Mouse (Mus musculus) left cerebral cortex, adult 6 months (tissue): ENCODE data around the gene Dst. TPM values are rescaled to one million over a fixed set of nuclear protein-coding genes. Genes with fewer than 3 reads are reported as not detected.

ENCODE experiments used
- long read RNA-seq, 2 experiments: library from polyadenylated mRNA; unstranded; transcript quantifications; one replicate each; pipeline ENCODE4 v2.0.0; 2019 to 2020
- polyA plus RNA-seq: library from polyadenylated mRNA; unstranded; fragments of <200 nt; fragmentation: Nextera tagmentation; gene quantifications from 2 replicates; pipeline ENCODE4 v1.2.3, GENCODE M21; 2021

Dst gene
- polyA plus RNA-seq: 17.7 and 22.7 TPM in 2 replicates
- long read RNA-seq, experiment 1, full-length matches to known transcripts: 1 of 48 reads
- long read RNA-seq, experiment 1, partial matches to known transcripts: 30 of 48 reads
- long read RNA-seq, experiment 1, other reads (novel, unspliced or antisense): 17 of 48 reads
- long read RNA-seq, experiment 2, partial matches to known transcripts: 100 of 104 reads
- long read RNA-seq, experiment 2, other reads (novel, unspliced or antisense): 4 of 104 reads

DNA sequence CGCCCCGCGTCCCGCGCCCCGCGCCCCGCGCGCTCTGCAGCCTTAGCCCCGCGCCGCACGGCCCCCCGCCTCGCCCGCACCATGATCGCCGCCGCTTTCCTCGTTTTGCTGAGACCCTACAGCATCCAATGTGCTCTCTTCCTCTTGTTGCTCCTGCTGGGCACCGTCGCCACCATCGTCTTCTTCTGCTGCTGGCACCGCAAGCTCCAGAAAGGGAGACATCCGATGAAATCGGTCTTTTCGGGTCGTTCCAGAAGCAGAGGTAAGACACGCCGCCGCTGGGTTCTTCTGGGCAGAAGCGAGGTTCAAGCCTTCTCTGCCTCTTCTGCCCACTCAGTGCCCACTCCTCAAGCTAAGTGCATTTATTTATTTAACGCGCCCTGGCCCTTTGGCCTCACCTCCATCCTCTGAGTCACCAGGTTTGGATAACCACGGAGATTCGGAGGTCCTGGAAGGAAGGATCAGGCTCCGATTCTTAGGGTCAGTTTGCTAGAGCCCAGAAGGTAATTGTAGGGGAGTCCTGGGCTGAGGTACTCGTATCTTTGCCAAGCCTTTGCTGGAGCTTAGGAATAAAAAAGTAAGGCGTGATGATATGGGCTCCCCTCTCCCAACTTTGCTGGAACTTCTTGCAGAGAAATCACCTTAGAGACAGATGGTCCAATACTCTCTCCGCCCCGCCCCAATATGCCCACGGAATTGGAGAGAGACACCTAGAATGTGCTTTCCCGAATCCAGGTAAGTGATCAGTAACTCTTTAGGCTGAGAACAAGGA, at the start of gene Dst:
Gene Dst (plus strand): TSS at position 35 of the 772 bp plus-strand sequence.

GRCm38 (mm10) chr1:33907421-33908190, 419 bp upstream of the Dst start, which contains the start of gene Bend6:
TSS of gene Bend6 (minus strand) at chr1:33907816.

Other genes starting within 250 kb of the Dst start
- 4.7 and 5.4 TPM in 2 replicates for gene Prim2, start 238.4 kb upstream of the Dst start, polyA plus RNA-seq
- gene Rab23, start 188.3 kb upstream of the Dst start, polyA plus RNA-seq: 8.3 and 10.0 TPM in 2 replicates
- gene Bag2, start 150.4 kb upstream of the Dst start, polyA plus RNA-seq: 16.2 and 19.4 TPM in 2 replicates
- 9.6 and 12.1 TPM in 2 replicates for gene Zfp451, start 93.6 kb upstream of the Dst start, polyA plus RNA-seq
- gene Bend6, start 409 bp upstream of the Dst start, polyA plus RNA-seq: 53.3 and 127 TPM in 2 replicates